ENCODE assay signal across 8 mouse cellular contexts in genomic region chr6:51206712-51207505, GRCm38 (mm10).
DNase-seq lines count a peak whose midpoint lies in the region; ATAC-seq and TF ChIP-seq lines count a peak whose summit lies in the region.

No protein-coding gene starts in this region.

- intact Hi-C loops in heart, adult 2 months (cut with DNase I): no loop called here

- peaks cover 0 to 3% of the 10 kb centered on the region in 2 experiments; a peak in 3 of 4 replicates for H3K4me1 ChIP-seq in MEL (ENCODE audit: control insufficient read depth in 1 of 2, insufficient read depth in 2 of 2, low read length in 2 of 2)
- H3K4me1 ChIP-seq in heart, adult 2 months (ENCODE audit: control insufficient read depth, insufficient read depth, low read length): peaks cover 1% of the 10 kb centered on the region; the same call in 1 of the 2 replicates
- peaks cover 10% of the 10 kb centered on the region; the same call in 1 of the 2 replicates for H3K4me1 ChIP-seq in kidney, embryonic 14.5 days (ENCODE audit: control insufficient read depth, insufficient read depth, low read length)
- H3K4me1 ChIP-seq in liver, adult 2 months (ENCODE audit: control insufficient read depth, insufficient read depth, low read length): 0 out of 2 replicates have a peak, but pooled peaks cover 2% of the 10 kb centered on the region
- no peaks in the 10 kb centered on the region for H3K4me1 ChIP-seq in neural tube, embryonic 11.5 days (ENCODE audit: control insufficient read depth, insufficient read depth, low read length)

- H3K79me2 ChIP-seq in MEL (ENCODE audit: control insufficient read depth, insufficient read depth, low read length, poor library complexity): no peaks in the 10 kb centered on the region; the same call in 1 of the 2 replicates
- H3K79me2 ChIP-seq in heart, adult 2 months (replicated peaks; ENCODE audit: control insufficient read depth, insufficient read depth, low read length): no peaks in the 10 kb centered on the region
- no peaks in the 10 kb centered on the region for H3K79me2 ChIP-seq in liver, adult 2 months (ENCODE audit: control insufficient read depth, insufficient read depth, low read length)

- H3K36me3 ChIP-seq in MEL (ENCODE audit: control insufficient read depth in 1 of 2, insufficient read depth in 2 of 2, low read length in 2 of 2): no peaks in the 10 kb centered on the region
- H3K36me3 ChIP-seq in heart, adult 2 months (ENCODE audit: control insufficient read depth, insufficient read depth, low read length): no peaks in the 10 kb centered on the region
- H3K36me3 ChIP-seq in kidney, embryonic 14.5 days (ENCODE audit: control insufficient read depth, insufficient read depth, low read length): no peaks in the 10 kb centered on the region
- H3K36me3 ChIP-seq in liver, adult 2 months (ENCODE audit: control insufficient read depth, insufficient read depth, low read length): no peaks in the 10 kb centered on the region
- no peaks in the 10 kb centered on the region for H3K36me3 ChIP-seq in neural tube, embryonic 11.5 days (ENCODE audit: control insufficient read depth, insufficient read depth, low read length)

- ATAC-seq in kidney, embryonic 14.5 days (ENCODE audit: low FRiP score, low TSS enrichment): no peak
- ATAC-seq in neural tube, embryonic 11.5 days (ENCODE audit: insufficient read depth, low FRiP score, low TSS enrichment): peak; percentile 24; the same call in 1 of the 2 replicates

- peak overlapping the region; percentile 48 for H3K9ac ChIP-seq in MEL (ENCODE audit: control insufficient read depth, low read depth, low read length, poor library complexity, severe bottlenecking)
- H3K9ac ChIP-seq in heart, adult 2 months (ENCODE audit: low read depth, low read length): no peak overlapping the region
- no peak overlapping the region for H3K9ac ChIP-seq in kidney, embryonic 14.5 days (ENCODE audit: low read depth, low read length)
- no peak overlapping the region for H3K9ac ChIP-seq in liver, adult 2 months (ENCODE audit: low read depth, low read length)
- no peak overlapping the region for H3K9ac ChIP-seq in neural tube, embryonic 11.5 days (ENCODE audit: low read length)

- peak; percentile 65 to 78 (median 76) for TF ChIP-seq CTCF in MEL (IDR thresholded peaks at IDR 0.05 in 2 of 3, conservative IDR thresholded peaks at IDR 0.05 in 1 of 3; ENCODE audit: control insufficient read depth in 1 of 3, insufficient read depth in 1 of 3, low read depth in 2 of 3, low read length in 3 of 3, poor library complexity in 1 of 3, severe bottlenecking in 1 of 3)
- peak; percentile 96 for TF ChIP-seq CTCF in heart, adult 2 months (IDR thresholded peaks at IDR 0.05)
- peak; percentile 71 for TF ChIP-seq CTCF in liver, adult 2 months (IDR thresholded peaks at IDR 0.05; ENCODE audit: low read depth, low read length)

- 10% methylated on average over 11 of the region's 11 CpGs for WGBS in heart, adult 2 months
- whole genome bisulfite sequencing in kidney, embryonic 14.5 days: 9% methylated on average over 11 of the region's 11 CpGs
- WGBS in liver, adult 2 months: 8% methylated on average over 11 of the region's 11 CpGs
- 12% methylated on average over 11 of the region's 11 CpGs for WGBS in neural tube, embryonic 11.5 days

- no peak for TF ChIP-seq EP300 in MEL (IDR thresholded peaks at IDR 0.05; ENCODE audit: low read depth in 1 of 2, low read length in 2 of 2)
- TF ChIP-seq EP300 in heart, adult 2 months (IDR thresholded peaks at IDR 0.05; ENCODE audit: insufficient read depth, low read depth, low read length): no peak

- no peak for TF ChIP-seq POLR2A in MEL (IDR thresholded peaks at IDR 0.05; ENCODE audit: control insufficient read depth in 1 of 2, insufficient read depth in 1 of 2, low read depth in 1 of 2, low read length in 2 of 2, poor library complexity in 1 of 2)
- no peak for TF ChIP-seq POLR2A in heart, adult 2 months (IDR thresholded peaks at IDR 0.05; ENCODE audit: insufficient read depth, low read depth, low read length)
- TF ChIP-seq POLR2A in liver, adult 2 months (IDR thresholded peaks at IDR 0.05; ENCODE audit: extremely low read depth, insufficient read depth, low read length): no peak

- peak overlapping the region; percentile 39; the same call in 1 of the 2 replicates for H3K27ac ChIP-seq in MEL (ENCODE audit: control insufficient read depth, low read depth, low read length)
- no peak overlapping the region for H3K27ac ChIP-seq in heart, adult 2 months
- no peak overlapping the region for H3K27ac ChIP-seq in kidney, embryonic 14.5 days (ENCODE audit: low read depth, low read length)
- no peak overlapping the region for H3K27ac ChIP-seq in liver, adult 2 months (replicated peaks; ENCODE audit: insufficient read depth, low read depth, low read length)
- H3K27ac ChIP-seq in neural tube, embryonic 11.5 days (ENCODE audit: low read depth, low read length): no peak overlapping the region

- TF ChIP-seq RAD21 in MEL (IDR thresholded peaks at IDR 0.05; ENCODE audit: low read depth, low read length): peak; percentile 58

- peak overlapping the region; percentile 64 to 75 for H3K4me3 ChIP-seq in MEL (ENCODE audit: control insufficient read depth in 1 of 2, insufficient read depth in 1 of 2, low read depth in 2 of 2, low read length in 2 of 2)
- H3K4me3 ChIP-seq in heart, adult 2 months: no peak overlapping the region
- no peak overlapping the region for H3K4me3 ChIP-seq in kidney, embryonic 14.5 days (ENCODE audit: low read length)
- H3K4me3 ChIP-seq in liver, adult 2 months (ENCODE audit: insufficient read depth, low read depth, low read length): no peak overlapping the region; the same call in 1 of the 2 replicates
- no peak overlapping the region for H3K4me3 ChIP-seq in neural tube, embryonic 11.5 days (ENCODE audit: low read depth, low read length)

- no peaks in the 10 kb centered on the region for H3K9me3 ChIP-seq in MEL (replicated peaks; ENCODE audit: insufficient read depth, low read length)
- no peaks in the 10 kb centered on the region for H3K9me3 ChIP-seq in kidney, embryonic 14.5 days (ENCODE audit: control insufficient read depth, low read length)
- no peaks in the 10 kb centered on the region for H3K9me3 ChIP-seq in neural tube, embryonic 11.5 days (ENCODE audit: control insufficient read depth, low read length)

- DNase-seq in 3T3-L1 (ENCODE audit: low read depth, low spot score) (peak; percentile 89), MEL (ENCODE audit: low read depth, low spot score) (peak; percentile 82)
- DNase-seq in cerebellum, postnatal 25 days: peak; percentile 66 to 83
- DNase-seq in heart, adult 2 months: peak; percentile 35 to 76
- DNase-seq in liver, adult 2 months (ENCODE audit: extremely low read depth, low read depth, low spot score): peak; percentile 41
- peak; percentile 69 for DNase-seq in neural tube, embryonic 11.5 days (ENCODE audit: low spot score)
- DNase-seq in thymus, postnatal 25 days: peak; percentile 59

- H3K27me3 ChIP-seq in MEL (ENCODE audit: control insufficient read depth in 1 of 2, insufficient read depth in 2 of 2, low read length in 2 of 2): peaks cover 0 to 4% of the 10 kb centered on the region in 2 experiments; a peak in 3 of 4 replicates
- H3K27me3 ChIP-seq in heart, adult 2 months (ENCODE audit: control insufficient read depth, insufficient read depth, low read length): no peaks in the 10 kb centered on the region; the same call in 1 of the 2 replicates
- H3K27me3 ChIP-seq in kidney, embryonic 14.5 days (ENCODE audit: control insufficient read depth, insufficient read depth, low read length): peaks cover 6% of the 10 kb centered on the region; the same call in 1 of the 2 replicates
- peaks cover 5% of the 10 kb centered on the region; the same call in 1 of the 2 replicates for H3K27me3 ChIP-seq in liver, adult 2 months (ENCODE audit: control insufficient read depth, insufficient read depth, low read length)
- no peaks in the 10 kb centered on the region for H3K27me3 ChIP-seq in neural tube, embryonic 11.5 days (ENCODE audit: control insufficient read depth, insufficient read depth, low read length)

- peak overlapping the region; percentile 31; the same call in 1 of the 2 replicates for H3K4me2 ChIP-seq in kidney, embryonic 14.5 days (replicated peaks; ENCODE audit: low read depth, low read length)
- no peak overlapping the region for H3K4me2 ChIP-seq in neural tube, embryonic 11.5 days (ENCODE audit: low read depth)

TF ChIP-seq in MEL, 35 proteins besides CTCF, POLR2A, EP300 and RAD21:
- TF ChIP-seq ETS1 (IDR thresholded peaks at IDR 0.05; ENCODE audit: low read depth, low read length) (no peak), TCF12 (IDR thresholded peaks at IDR 0.05; ENCODE audit: low read depth, low read length) (no peak), ZKSCAN1 (IDR thresholded peaks at IDR 0.05; ENCODE audit: low read depth, low read length) (0 out of 2 replicates have a peak, but pooled peaks have one; percentile 41), SIN3A (IDR thresholded peaks at IDR 0.05; ENCODE audit: low read length) (no peak), SMC3 (IDR thresholded peaks at IDR 0.05; ENCODE audit: low read depth, low read length) (peak; percentile 65), KAT2A (conservative IDR thresholded peaks at IDR 0.05; ENCODE audit: low read depth, low read length) (no peak), ZC3H11A (IDR thresholded peaks at IDR 0.05; ENCODE audit: low read depth, low read length) (0 out of 2 replicates have a peak, but pooled peaks have one; percentile 35)
TF ChIP-seq in MEL: peak in this region for 3.

Comparison
In these comparisons a context has a peak if more than half of its experiments do, and no peak if none do; other contexts are left out.
1. H3K4me3 ChIP-seq: peak in MEL (2 of 2); none in heart, adult 2 months (single experiment), kidney, embryonic 14.5 days (single experiment), liver, adult 2 months (single experiment) and neural tube, embryonic 11.5 days (single experiment).
2. Peak in every context shown above with its lines, with median percentiles within 50 percentile points of each other: DNase-seq and CTCF ChIP-seq.